Mouse (Mus musculus): ENCODE measurements around the gene Zmpste24. TPM values are rescaled to one million over a fixed set of nuclear protein-coding genes. Genes with fewer than 3 reads are reported as not detected.
A peak's percentile ranks its signal among the peaks of the same experiment; 100 is the strongest.

The Zmpste24 gene
- polyA plus RNA-seq, 1 experiment from 2014 or later = 17.8 TPM

DNA sequence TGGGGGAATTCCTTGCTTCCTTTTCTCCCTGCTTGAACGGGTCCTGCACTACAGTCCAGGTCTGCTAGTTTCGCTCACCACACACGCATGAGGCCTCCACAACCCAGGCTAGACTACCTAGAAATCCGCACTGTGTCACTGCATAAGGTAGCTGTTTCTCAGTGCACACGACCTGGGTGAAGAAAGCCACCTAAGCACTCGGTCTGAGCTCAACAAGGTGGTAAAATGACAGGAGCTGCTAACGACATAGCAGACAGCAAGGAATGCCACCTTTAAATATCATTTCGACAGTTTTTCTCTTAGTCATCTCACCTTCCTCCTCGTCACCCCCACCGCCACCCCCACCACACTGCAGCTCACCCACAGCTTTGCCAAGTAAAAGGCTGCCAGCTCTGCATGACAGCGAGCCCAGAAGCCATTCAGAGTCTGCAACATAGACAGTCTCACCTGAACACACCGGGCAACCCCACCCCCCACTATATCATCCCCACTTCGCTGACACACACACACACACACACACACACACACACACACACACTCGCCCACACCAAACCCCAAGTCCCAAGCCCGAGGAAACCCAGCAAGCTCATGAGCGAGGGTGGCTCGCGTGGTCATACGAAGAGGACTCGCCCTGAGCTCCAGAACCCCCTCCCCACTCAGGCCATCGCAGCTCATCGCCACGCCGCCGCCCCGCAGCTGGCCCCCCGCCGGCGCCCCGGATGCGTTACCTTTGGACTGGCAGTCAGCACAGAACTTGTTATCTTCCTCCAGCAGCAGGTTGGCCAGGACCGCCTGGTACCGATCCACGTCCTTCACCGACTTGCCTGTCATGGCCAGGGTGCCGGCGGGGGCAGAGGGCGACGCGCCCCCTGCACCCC, 81.8 kb downstream of the Zmpste24 start:
- ATAC-seq (ENCODE audit: insufficient number of reproducible peaks, low FRiP score, low TSS enrichment, low read depth) = no peak
- no peak for DNase-seq (ENCODE audit: low spot score)
- Histone ChIP-seq H3K27me3 (ENCODE audit: control insufficient read depth, insufficient read depth, low read length) (no peaks in the 10 kb centered on the region), H3K9ac (ENCODE audit: low read length) (peak overlapping the region; percentile 66), H3K4me1 (ENCODE audit: control insufficient read depth, insufficient read depth, low read length) (peaks cover 5% of the 10 kb centered on the region), H3K36me3 (ENCODE audit: control insufficient read depth, insufficient read depth, low read length) (no peaks in the 10 kb centered on the region), H3K9me3 (ENCODE audit: control insufficient read depth, low read length) (no peaks in the 10 kb centered on the region), H3K4me3 (ENCODE audit: low read depth, low read length) (peak overlapping the region; percentile 72), H3K27ac (replicated peaks; ENCODE audit: low read depth, low read length) (no peak overlapping the region), H3K4me2 (ENCODE audit: low read depth, severe bottlenecking) (peak overlapping the region; percentile 89)
- 6% methylated on average over 40 of the region's 40 CpGs for WGBS

DNA sequence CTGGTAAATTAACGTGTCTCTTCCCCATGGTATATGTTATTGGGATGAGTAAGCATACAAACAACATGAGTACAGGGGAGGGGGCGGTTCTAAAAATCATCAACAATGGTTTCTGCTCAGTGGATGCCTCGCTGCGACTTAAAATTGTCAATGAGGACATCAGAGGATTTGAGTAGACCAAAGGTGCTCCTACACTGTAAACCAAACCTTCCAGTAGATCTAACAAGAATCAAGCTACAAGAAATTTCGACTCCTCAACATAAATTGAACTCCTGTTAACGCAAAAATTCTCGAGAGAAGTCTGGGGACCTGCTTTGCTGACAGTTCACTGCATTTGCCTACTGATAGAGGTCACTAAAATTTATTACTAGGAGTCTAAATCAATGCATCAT, 82.8 kb downstream of the Zmpste24 start:
- no peaks in the 10 kb centered on the region for H3K36me3 ChIP-seq (ENCODE audit: control insufficient read depth, insufficient read depth, low read length)
- H3K27ac ChIP-seq (replicated peaks; ENCODE audit: low read depth, low read length) = no peak overlapping the region
- no peaks in the 10 kb centered on the region for H3K9me3 ChIP-seq (ENCODE audit: control insufficient read depth, low read length)
- WGBS = 85% methylated on average over 7 of the region's 7 CpGs
- ATAC-seq (ENCODE audit: insufficient number of reproducible peaks, low FRiP score, low TSS enrichment, low read depth) (no peak), DNase-seq (ENCODE audit: low spot score) (no peak)
- peaks cover 5% of the 10 kb centered on the region for H3K4me1 ChIP-seq (ENCODE audit: control insufficient read depth, insufficient read depth, low read length)
- H3K4me2 ChIP-seq (ENCODE audit: low read depth, severe bottlenecking) = no peak overlapping the region
- H3K27me3 ChIP-seq (ENCODE audit: control insufficient read depth, insufficient read depth, low read length) = no peaks in the 10 kb centered on the region
- no peak overlapping the region for H3K4me3 ChIP-seq (ENCODE audit: low read depth, low read length)
- H3K9ac ChIP-seq (ENCODE audit: low read length) = no peak overlapping the region

DNA sequence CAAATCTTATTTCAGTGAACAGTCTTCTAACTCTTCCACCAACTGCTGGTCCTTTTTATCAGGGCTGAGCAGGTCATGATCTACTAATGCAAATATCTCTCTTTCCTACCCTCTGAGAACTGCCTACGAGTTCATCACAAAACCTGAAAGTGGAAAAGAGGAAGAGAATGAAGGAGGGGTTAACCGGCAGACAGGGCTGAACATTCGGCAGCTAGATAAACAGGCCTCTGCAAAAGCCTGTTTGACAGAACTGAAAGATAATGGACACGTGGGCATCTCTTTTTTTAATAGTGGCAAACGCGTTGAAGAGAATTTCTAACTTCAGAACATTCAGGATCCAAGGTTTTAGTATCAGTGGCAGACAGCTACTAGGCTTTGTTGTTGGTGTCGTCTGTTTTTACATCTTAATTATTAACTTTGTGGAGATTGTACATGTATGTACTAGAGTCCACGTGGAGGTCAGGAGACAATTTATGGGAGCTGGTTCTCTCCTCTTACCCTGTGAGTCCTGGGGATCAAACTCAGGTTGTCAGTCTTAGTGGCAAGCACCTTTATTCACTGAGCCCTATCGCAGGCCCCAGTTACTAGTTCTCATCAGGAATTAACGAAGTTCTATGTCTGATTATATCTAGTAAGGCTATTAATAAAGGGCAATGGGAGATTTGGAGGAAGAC, 83.3 kb downstream of the Zmpste24 start:
- Histone ChIP-seq H3K4me2 (ENCODE audit: low read depth, severe bottlenecking) (no peak overlapping the region), H3K9me3 (ENCODE audit: control insufficient read depth, low read length) (no peaks in the 10 kb centered on the region), H3K36me3 (ENCODE audit: control insufficient read depth, insufficient read depth, low read length) (no peaks in the 10 kb centered on the region), H3K4me3 (ENCODE audit: low read depth, low read length) (no peak overlapping the region), H3K4me1 (ENCODE audit: control insufficient read depth, insufficient read depth, low read length) (peaks cover 5% of the 10 kb centered on the region), H3K27ac (replicated peaks; ENCODE audit: low read depth, low read length) (no peak overlapping the region), H3K27me3 (ENCODE audit: control insufficient read depth, insufficient read depth, low read length) (no peaks in the 10 kb centered on the region), H3K9ac (ENCODE audit: low read length) (no peak overlapping the region)
- WGBS = 85% methylated on average over 10 of the region's 10 CpGs
- DNase-seq (ENCODE audit: low spot score) (no peak), ATAC-seq (ENCODE audit: insufficient number of reproducible peaks, low FRiP score, low TSS enrichment, low read depth) (no peak)

DNA sequence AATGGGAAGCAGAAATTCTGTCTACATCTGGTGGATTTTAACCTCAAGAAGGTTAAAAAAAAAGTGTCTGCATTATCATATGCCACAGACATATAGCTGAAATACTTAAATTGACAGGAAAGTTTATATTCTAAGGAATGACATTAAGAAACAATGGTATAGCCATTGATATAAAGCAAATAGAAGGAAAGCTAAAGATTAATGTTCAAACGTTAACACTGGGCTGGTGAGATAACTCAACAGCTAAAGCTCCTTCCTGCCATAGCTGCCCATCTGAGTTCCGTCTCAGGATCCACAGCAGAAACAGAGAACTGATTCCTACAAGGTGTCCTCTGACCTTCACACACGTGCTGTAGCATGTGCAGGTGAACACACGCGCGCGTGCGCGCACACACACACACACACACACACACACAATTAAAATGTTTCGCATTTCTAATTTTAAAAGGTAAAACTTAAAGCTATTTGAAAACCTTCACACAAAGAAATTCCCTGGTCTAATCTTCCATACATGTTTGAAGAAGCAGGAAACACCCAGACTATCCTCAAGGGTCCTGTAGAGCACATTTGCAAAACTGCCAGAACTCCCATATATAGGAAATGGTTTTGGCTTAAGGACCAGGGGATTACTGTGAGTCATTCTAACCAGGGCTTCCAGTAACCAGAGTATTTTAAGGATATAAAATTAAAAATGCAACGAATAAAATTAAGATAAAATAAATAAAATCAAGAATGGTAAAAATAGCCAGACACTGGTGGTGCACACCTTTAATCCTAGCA, 87.1 kb downstream of the Zmpste24 start:
- no peak for DNase-seq (ENCODE audit: low spot score)
- no peaks in the 10 kb centered on the region for H3K36me3 ChIP-seq (ENCODE audit: control insufficient read depth, insufficient read depth, low read length)

More for the DNA sequence above, 87.1 kb downstream of the Zmpste24 start:
- WGBS = 88% methylated on average over 11 of the region's 11 CpGs
- peaks cover 7% of the 10 kb centered on the region for H3K4me1 ChIP-seq (ENCODE audit: control insufficient read depth, insufficient read depth, low read length)
- no peak overlapping the region for H3K9ac ChIP-seq (ENCODE audit: low read length)
- no peak overlapping the region for H3K4me3 ChIP-seq (ENCODE audit: low read depth, low read length)
- no peak overlapping the region for H3K4me2 ChIP-seq (ENCODE audit: low read depth, severe bottlenecking)
- H3K27ac ChIP-seq (replicated peaks; ENCODE audit: low read depth, low read length) = no peak overlapping the region
- no peaks in the 10 kb centered on the region for H3K9me3 ChIP-seq (ENCODE audit: control insufficient read depth, low read length)
- no peaks in the 10 kb centered on the region for H3K27me3 ChIP-seq (ENCODE audit: control insufficient read depth, insufficient read depth, low read length)
- ATAC-seq (ENCODE audit: insufficient number of reproducible peaks, low FRiP score, low TSS enrichment, low read depth) = no peak

Other genes starting within 250 kb of the Zmpste24 start
- 0.34 and 0.51 TPM in 2 replicates for gene Rims3, start 243.4 kb downstream of the Zmpste24 start, polyA plus RNA-seq (2014; fragmentation: Nextera tagmentation; extraction: Ambion mirVana)
- gene Exo5, start 173.2 kb downstream of the Zmpste24 start, polyA plus RNA-seq (2014; fragmentation: Nextera tagmentation; extraction: Ambion mirVana) = 34.4 and 37.5 TPM in 2 replicates
- 11.0 and 11.6 TPM in 2 replicates for gene Zfp69, start 146.5 kb downstream of the Zmpste24 start, polyA plus RNA-seq (2014; fragmentation: Nextera tagmentation; extraction: Ambion mirVana)
- gene Smap2, start 81.0 kb downstream of the Zmpste24 start, polyA plus RNA-seq (2014; fragmentation: Nextera tagmentation; extraction: Ambion mirVana) = 14.3 and 16.0 TPM in 2 replicates
- 16.7 and 20.0 TPM in 2 replicates for gene Col9a2, start 58.9 kb downstream of the Zmpste24 start, polyA plus RNA-seq (2014; fragmentation: Nextera tagmentation; extraction: Ambion mirVana)
- not detected in 2 replicates for gene Tmco2, start 11.0 kb upstream of the Zmpste24 start, polyA plus RNA-seq (2014; fragmentation: Nextera tagmentation; extraction: Ambion mirVana)
- gene Rlf, start 116.8 kb upstream of the Zmpste24 start, polyA plus RNA-seq (2014; fragmentation: Nextera tagmentation; extraction: Ambion mirVana) = 23.5 and 24.0 TPM in 2 replicates
- not detected in 2 replicates for gene Gm12888, start 226.7 kb upstream of the Zmpste24 start, polyA plus RNA-seq (2014; fragmentation: Nextera tagmentation; extraction: Ambion mirVana)

Data from limb, embryonic 11.5 days (tissue).